Mouse (Mus musculus): ENCODE measurements at regions not wholly inside any gene's neighbourhood (a gene's known extent, or its start where the extent isn't known, plus 50 kb on each side); places are given as distances from the start of the nearest gene placed in this dataset.

GRCm38 (mm10) chr2:148237121-148237520 lies 158.0 kb upstream of the Sstr4 start:
- H3K4me1 ChIP-seq (replicated peaks), result no peaks in the 10 kb centered on the region
- no peak overlapping the region for H3K27ac ChIP-seq
- no peaks in the 10 kb centered on the region for H3K9me3 ChIP-seq
- no peaks in the 10 kb centered on the region for H3K36me3 ChIP-seq
- H3K27me3 ChIP-seq, result no peaks in the 10 kb centered on the region
- no peak for ATAC-seq
- H3K4me3 ChIP-seq (replicated peaks), result no peak overlapping the region
- WGBS, result 83% methylated on average over 4 of the region's 4 CpGs
- H3K9ac ChIP-seq (replicated peaks), result no peak overlapping the region
- no peak overlapping the region for H3K4me2 ChIP-seq (replicated peaks)

- H3K9ac ChIP-seq (replicated peaks), result no peak overlapping the region
- WGBS, result 44% methylated on average over 3 of the region's 3 CpGs
- no peaks in the 10 kb centered on the region for H3K4me1 ChIP-seq (replicated peaks)
- H3K27me3 ChIP-seq, result no peaks in the 10 kb centered on the region
- no peak overlapping the region for H3K4me3 ChIP-seq (replicated peaks)
- no peak overlapping the region for H3K4me2 ChIP-seq (replicated peaks)
- no peak overlapping the region for H3K27ac ChIP-seq
- ATAC-seq, result no peak
- no peaks in the 10 kb centered on the region for H3K36me3 ChIP-seq
- no peaks in the 10 kb centered on the region for H3K9me3 ChIP-seq
These were observed 156.1 kb upstream of the Sstr4 start for GRCm38 (mm10) chr2:148239046-148239445.

GRCm38 (mm10) chr2:148242242-148242641 lies 152.9 kb upstream of the Sstr4 start:
- 83% methylated on average over 4 of the region's 4 CpGs for WGBS
- Histone ChIP-seq H3K27me3 (no peaks in the 10 kb centered on the region), H3K4me2 (replicated peaks) (no peak overlapping the region), H3K27ac (no peak overlapping the region), H3K9me3 (no peaks in the 10 kb centered on the region), H3K36me3 (no peaks in the 10 kb centered on the region), H3K4me1 (replicated peaks) (no peaks in the 10 kb centered on the region), H3K4me3 (replicated peaks) (no peak overlapping the region), H3K9ac (replicated peaks) (no peak overlapping the region)
- ATAC-seq, result no peak

DNA sequence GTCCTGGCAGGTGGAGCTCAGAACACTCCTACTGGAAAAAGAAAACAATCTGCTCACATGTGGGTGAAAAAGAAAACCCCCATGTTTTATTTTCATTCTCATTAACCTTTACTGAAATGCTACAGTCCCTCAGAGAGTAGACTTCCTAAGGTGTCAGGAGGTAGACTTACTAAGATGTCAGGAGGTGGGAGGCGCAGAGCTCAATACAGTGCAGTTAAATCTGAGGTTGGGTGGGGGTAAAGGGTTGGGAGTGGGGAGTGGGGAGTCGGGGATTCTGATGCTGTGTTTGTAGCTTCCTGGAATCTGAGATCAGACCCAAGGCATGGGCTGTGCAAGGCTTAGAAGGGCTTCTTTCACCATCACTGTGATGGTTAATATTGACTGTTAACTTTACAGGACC lies 149.6 kb upstream of the Sstr4 start:
- Histone ChIP-seq H3K36me3 (no peaks in the 10 kb centered on the region), H3K4me1 (replicated peaks) (no peaks in the 10 kb centered on the region), H3K9me3 (no peaks in the 10 kb centered on the region), H3K4me3 (replicated peaks) (no peak overlapping the region), H3K27me3 (no peaks in the 10 kb centered on the region), H3K4me2 (replicated peaks) (no peak overlapping the region), H3K27ac (no peak overlapping the region), H3K9ac (replicated peaks) (no peak overlapping the region)
- no peak for ATAC-seq
- WGBS, result 87% methylated on average over 2 of the region's 2 CpGs

DNA sequence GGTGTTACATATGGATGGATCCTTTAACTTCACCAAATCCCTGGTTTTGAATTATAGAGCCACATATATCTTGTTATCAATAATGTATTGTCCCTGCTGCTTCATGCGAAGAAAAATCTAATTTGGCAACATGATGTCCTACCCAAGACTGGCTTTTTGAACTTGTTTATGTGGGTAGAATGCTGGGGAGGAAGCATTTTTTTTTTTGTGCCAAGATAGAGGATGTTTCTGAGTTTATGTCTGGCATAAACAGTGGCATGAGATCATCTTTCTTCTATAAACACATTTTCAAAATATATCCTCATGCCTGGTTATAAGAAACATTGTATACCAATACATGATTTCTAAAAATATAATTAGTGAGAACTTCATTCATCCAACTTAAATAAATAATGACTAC lies 144.2 kb upstream of the Sstr4 start:
- H3K27me3 ChIP-seq, result no peaks in the 10 kb centered on the region
- H3K4me3 ChIP-seq (replicated peaks), result no peak overlapping the region
- H3K9ac ChIP-seq (replicated peaks), result no peak overlapping the region
- WGBS, result 93% methylated on average over 1 of the region's 1 CpGs
- no peaks in the 10 kb centered on the region for H3K36me3 ChIP-seq
- no peak for ATAC-seq
- no peak overlapping the region for H3K4me2 ChIP-seq (replicated peaks)
- H3K27ac ChIP-seq, result no peak overlapping the region
- H3K9me3 ChIP-seq, result no peaks in the 10 kb centered on the region
- no peaks in the 10 kb centered on the region for H3K4me1 ChIP-seq (replicated peaks)

DNA sequence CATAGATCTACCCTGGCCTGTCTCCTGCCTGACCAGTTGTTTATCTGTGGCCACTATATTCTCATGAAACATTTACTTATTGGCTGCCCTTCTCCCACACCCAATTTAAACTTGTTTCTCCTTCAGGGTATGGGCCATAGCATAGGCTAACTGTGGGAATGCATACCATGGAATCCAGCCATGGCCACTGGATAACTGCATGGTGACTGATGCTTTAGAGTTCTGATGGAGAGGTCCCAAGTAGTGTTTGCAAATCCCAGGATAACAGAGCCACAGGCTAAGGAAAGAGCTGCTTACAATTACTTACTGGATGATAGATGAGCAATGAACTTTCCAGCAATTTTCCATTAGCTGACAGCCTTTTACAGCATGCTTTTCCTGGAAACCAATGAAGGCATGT lies 139.5 kb upstream of the Sstr4 start:
- Histone ChIP-seq H3K4me1 (replicated peaks) (no peaks in the 10 kb centered on the region), H3K4me2 (replicated peaks) (no peak overlapping the region), H3K9ac (replicated peaks) (no peak overlapping the region), H3K27ac (no peak overlapping the region), H3K36me3 (no peaks in the 10 kb centered on the region), H3K27me3 (no peaks in the 10 kb centered on the region), H3K9me3 (no peaks in the 10 kb centered on the region), H3K4me3 (replicated peaks) (no peak overlapping the region)
- no peak for ATAC-seq

DNA sequence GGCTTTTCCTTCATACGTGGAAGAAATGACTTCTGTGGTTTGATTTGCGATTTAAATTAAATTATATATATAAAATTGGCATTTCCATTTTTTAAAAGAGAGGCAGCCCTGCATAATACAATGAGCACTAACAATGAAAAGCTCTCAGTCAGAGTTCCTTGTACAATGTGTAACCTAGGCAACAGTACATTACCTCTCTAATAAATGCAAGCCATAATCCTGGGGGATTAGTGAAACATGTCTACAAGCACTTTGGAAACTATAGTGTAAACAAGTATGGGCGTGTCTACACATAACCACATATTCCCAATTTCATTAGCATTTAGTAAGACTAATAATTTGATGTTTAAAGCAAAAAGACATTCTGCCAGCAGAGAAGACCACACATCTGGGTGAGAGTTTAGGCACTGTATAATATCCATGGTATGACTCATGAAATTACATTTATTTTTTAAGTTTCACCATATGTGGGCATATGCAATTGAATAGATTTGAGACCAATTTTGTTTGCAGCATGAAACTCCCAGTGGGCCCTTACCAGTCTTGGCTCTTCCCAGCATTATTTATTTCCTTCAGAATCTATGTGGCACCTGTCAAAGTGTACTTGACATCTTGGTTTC lies 130.9 kb upstream of the Sstr4 start:
- Histone ChIP-seq H3K36me3 (no peaks in the 10 kb centered on the region), H3K9me3 (no peaks in the 10 kb centered on the region), H3K4me3 (replicated peaks) (no peak overlapping the region), H3K27ac (no peak overlapping the region), H3K27me3 (no peaks in the 10 kb centered on the region), H3K9ac (replicated peaks) (no peak overlapping the region), H3K4me1 (replicated peaks) (peaks cover 14% of the 10 kb centered on the region), H3K4me2 (replicated peaks) (no peak overlapping the region)
- WGBS, result 57% methylated on average over 3 of the region's 3 CpGs
- ATAC-seq, result peak; percentile 88

DNA sequence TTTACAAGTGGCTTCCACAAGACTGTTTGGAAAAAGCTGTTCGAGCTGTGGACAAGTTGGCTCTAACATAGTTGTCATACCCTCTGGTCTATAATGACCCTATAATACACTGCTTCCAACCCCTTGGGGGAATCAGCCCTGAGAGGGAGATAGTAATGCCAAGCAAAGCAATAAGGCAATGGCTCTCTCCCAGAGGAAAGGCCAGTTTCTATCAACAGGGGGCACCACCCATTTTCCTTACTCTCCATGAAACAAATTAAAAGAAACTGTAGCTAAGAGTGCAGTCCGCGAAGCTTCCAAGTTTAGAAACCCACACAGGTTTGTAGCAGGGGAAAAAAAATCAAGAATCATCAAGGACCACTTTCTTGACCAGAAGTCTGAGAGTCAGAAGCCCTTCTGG lies 115.9 kb upstream of the Sstr4 start:
- no peak overlapping the region for H3K27ac ChIP-seq
- no peak for ATAC-seq
- H3K27me3 ChIP-seq, result no peaks in the 10 kb centered on the region
- no peak overlapping the region for H3K4me3 ChIP-seq (replicated peaks)
- 91% methylated on average over 3 of the region's 3 CpGs for WGBS
- no peaks in the 10 kb centered on the region for H3K36me3 ChIP-seq
- H3K4me2 ChIP-seq (replicated peaks), result no peak overlapping the region
- H3K9ac ChIP-seq (replicated peaks), result no peak overlapping the region
- no peaks in the 10 kb centered on the region for H3K4me1 ChIP-seq (replicated peaks)
- H3K9me3 ChIP-seq, result no peaks in the 10 kb centered on the region

- no peak overlapping the region for H3K4me3 ChIP-seq (replicated peaks)
- no peaks in the 10 kb centered on the region for H3K4me1 ChIP-seq (replicated peaks)
- no peak overlapping the region for H3K9ac ChIP-seq (replicated peaks)
- H3K27ac ChIP-seq, result no peak overlapping the region
- H3K36me3 ChIP-seq, result no peaks in the 10 kb centered on the region
- no peak for ATAC-seq
- no peak overlapping the region for H3K4me2 ChIP-seq (replicated peaks)
- H3K27me3 ChIP-seq, result no peaks in the 10 kb centered on the region
- 87% methylated on average over 3 of the region's 3 CpGs for WGBS
- no peaks in the 10 kb centered on the region for H3K9me3 ChIP-seq
These were observed 104.8 kb upstream of the Sstr4 start for GRCm38 (mm10) chr2:148290326-148290725.

DNA sequence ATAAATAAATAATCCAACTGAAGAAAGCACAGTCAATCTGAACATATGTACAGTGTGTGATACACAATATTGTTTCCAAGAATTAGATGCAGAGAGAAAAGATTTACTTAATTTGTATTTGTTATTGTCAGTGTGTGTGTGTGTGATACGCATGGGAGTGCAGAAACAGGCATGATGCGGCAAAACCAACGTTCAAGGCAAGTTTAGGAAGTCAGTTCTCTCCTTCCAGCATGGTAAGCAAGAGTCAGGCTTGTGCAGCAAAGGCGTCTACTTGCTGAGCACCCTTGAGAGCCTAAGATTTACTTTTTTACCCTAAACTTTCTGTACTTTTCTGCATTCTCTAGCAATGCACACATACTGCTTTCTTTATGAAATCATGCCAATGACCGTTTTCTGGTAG lies 102.7 kb upstream of the Sstr4 start:
- no peaks in the 10 kb centered on the region for H3K27me3 ChIP-seq
- no peaks in the 10 kb centered on the region for H3K36me3 ChIP-seq
- H3K4me1 ChIP-seq (replicated peaks), result no peaks in the 10 kb centered on the region
- H3K4me3 ChIP-seq (replicated peaks), result no peak overlapping the region
- H3K9ac ChIP-seq (replicated peaks), result no peak overlapping the region
- WGBS, result 90% methylated on average over 5 of the region's 5 CpGs
- no peak overlapping the region for H3K4me2 ChIP-seq (replicated peaks)
- no peaks in the 10 kb centered on the region for H3K9me3 ChIP-seq
- ATAC-seq, result no peak
- H3K27ac ChIP-seq, result no peak overlapping the region

DNA sequence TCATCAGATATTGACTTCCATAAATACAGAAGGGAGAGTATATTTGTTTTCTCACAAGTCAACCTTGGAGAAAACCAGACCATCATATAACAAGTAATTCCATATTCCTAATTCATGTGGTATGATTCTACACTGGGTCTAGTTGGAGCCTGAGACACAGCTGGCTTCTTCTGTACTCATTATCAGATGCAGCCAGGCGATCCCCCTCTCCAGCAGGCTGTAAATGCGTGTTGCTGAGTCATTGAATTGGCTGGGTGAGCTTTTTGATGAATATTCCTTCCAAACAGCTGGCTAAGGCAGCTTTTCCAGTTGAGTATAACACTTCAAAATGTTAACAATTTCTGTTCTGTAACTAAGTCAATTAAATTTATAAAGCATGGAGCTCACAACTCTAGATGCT lies 102.2 kb upstream of the Sstr4 start:
- Histone ChIP-seq H3K27me3 (no peaks in the 10 kb centered on the region), H3K9ac (replicated peaks) (no peak overlapping the region), H3K4me1 (replicated peaks) (no peaks in the 10 kb centered on the region), H3K36me3 (no peaks in the 10 kb centered on the region), H3K4me2 (replicated peaks) (no peak overlapping the region), H3K4me3 (replicated peaks) (no peak overlapping the region), H3K9me3 (no peaks in the 10 kb centered on the region), H3K27ac (no peak overlapping the region)
- 59% methylated on average over 2 of the region's 2 CpGs for WGBS
- no peak for ATAC-seq

- Histone ChIP-seq H3K4me2 (replicated peaks) (no peak overlapping the region), H3K36me3 (no peaks in the 10 kb centered on the region), H3K27ac (no peak overlapping the region), H3K27me3 (no peaks in the 10 kb centered on the region), H3K4me3 (replicated peaks) (no peak overlapping the region), H3K4me1 (replicated peaks) (no peaks in the 10 kb centered on the region), H3K9ac (replicated peaks) (no peak overlapping the region), H3K9me3 (no peaks in the 10 kb centered on the region)
- 74% methylated on average over 2 of the region's 2 CpGs for WGBS
- no peak for ATAC-seq
These were observed 94.3 kb upstream of the Sstr4 start for GRCm38 (mm10) chr2:148300879-148301278.

DNA sequence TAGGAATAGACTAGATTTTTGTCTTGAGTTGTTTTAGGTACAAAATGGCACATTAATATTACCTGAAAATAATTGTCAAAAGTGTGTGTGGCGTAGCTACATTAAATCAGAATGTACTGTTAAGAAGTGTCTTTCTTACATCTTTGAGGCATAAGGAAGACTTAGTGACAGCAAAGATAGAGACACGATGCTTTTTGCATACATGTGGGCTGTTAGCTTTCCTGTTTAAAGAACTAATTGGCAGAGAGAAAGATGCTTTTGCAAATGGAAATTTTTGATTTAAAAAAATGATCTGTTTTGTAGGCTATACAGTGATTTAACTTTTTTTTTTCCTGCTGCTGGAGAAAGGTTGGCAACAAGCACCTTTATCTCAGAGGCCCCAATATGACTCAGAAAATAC lies 82.9 kb upstream of the Sstr4 start:
- no peak overlapping the region for H3K27ac ChIP-seq
- H3K4me2 ChIP-seq (replicated peaks), result no peak overlapping the region
- no peaks in the 10 kb centered on the region for H3K4me1 ChIP-seq (replicated peaks)
- H3K9me3 ChIP-seq, result no peaks in the 10 kb centered on the region
- H3K36me3 ChIP-seq, result no peaks in the 10 kb centered on the region
- no peak for ATAC-seq
- 89% methylated on average over 2 of the region's 2 CpGs for WGBS
- H3K4me3 ChIP-seq (replicated peaks), result no peak overlapping the region
- H3K9ac ChIP-seq (replicated peaks), result no peak overlapping the region
- no peaks in the 10 kb centered on the region for H3K27me3 ChIP-seq
